Comparison of ENCODE assay signal across 12 mouse cellular contexts in the genomic region with DNA sequence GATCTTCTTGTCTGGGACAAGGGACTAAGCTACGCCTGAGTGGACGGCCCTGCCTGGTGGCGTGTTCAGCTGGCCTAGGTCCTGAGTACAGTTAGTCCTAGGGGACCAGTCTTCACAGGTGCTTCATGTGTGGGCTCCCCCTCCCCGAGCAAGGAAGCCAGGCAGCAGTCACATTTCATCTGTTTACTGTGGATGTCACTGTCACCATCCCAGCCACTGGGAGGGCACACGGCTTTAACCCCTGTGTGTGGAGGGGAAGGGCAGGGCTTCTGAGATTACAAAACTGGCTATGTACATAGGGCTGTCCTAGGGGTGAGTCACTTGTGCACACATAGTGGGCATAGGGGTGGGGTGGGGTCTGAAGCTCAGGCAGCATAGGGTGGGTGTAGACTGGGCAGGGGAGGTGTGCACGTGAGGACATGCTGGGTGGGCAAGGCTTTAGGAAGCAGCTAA. TPM values are rescaled to one million over a fixed set of nuclear protein-coding genes. Genes with fewer than 3 reads are reported as not detected.
A peak's percentile ranks its signal among the peaks of the same experiment; 100 is the strongest.
DNase-seq lines count a peak whose midpoint lies in the region; ATAC-seq and TF ChIP-seq lines count a peak whose summit lies in the region.
"Had no signal": no experiment of that assay in that cellular context is flagged by ENCODE, and none has a peak within 500 bp of the region (broad histone marks: within the 10 kb centered on the region; RNA-seq: fewer than 3 reads in every experiment).

No protein-coding gene starts in this region.

- H3K36me3 ChIP-seq in kidney, embryonic 15.5 days = peaks cover 58% of the 10 kb centered on the region
- peaks cover 52% of the 10 kb centered on the region for H3K36me3 ChIP-seq in liver, embryonic 15.5 days (replicated peaks)

- H3K4me1 ChIP-seq in cerebellum, adult 2 months (ENCODE audit: control insufficient read depth, insufficient read depth, low read length) = peaks cover 71% of the 10 kb centered on the region
- H3K4me1 ChIP-seq in kidney, embryonic 15.5 days = peaks cover 31% of the 10 kb centered on the region
- H3K4me1 ChIP-seq in liver, embryonic 15.5 days (replicated peaks) = peaks cover 29% of the 10 kb centered on the region

- H3K4me2 ChIP-seq in kidney, embryonic 15.5 days = no peak overlapping the region
- no peak overlapping the region for H3K4me2 ChIP-seq in liver, embryonic 15.5 days

- H3K9me3 ChIP-seq in kidney, embryonic 15.5 days (replicated peaks) = no peaks in the 10 kb centered on the region
- no peaks in the 10 kb centered on the region for H3K9me3 ChIP-seq in liver, embryonic 15.5 days (replicated peaks)

- H3K27ac ChIP-seq in cerebellum, adult 2 months (ENCODE audit: insufficient read depth, low read length) = peak overlapping the region; percentile 86
- H3K27ac ChIP-seq in kidney, embryonic 15.5 days = peak overlapping the region; percentile 79
- 0 out of 2 replicates have a peak overlapping the region, but pooled peaks have one; percentile 24 for H3K27ac ChIP-seq in liver, embryonic 15.5 days (replicated peaks)

- TF ChIP-seq POLR2A in cerebellum, adult 2 months (IDR thresholded peaks at IDR 0.05; ENCODE audit: borderline replicate concordance, insufficient read depth, low read length) = no peak

- TF ChIP-seq CTCF in cerebellum, adult 2 months (IDR thresholded peaks at IDR 0.05; ENCODE audit: borderline replicate concordance, insufficient read depth, low read depth, low read length) = no peak

- H3K4me3 ChIP-seq in cerebellum, adult 2 months (replicated peaks; ENCODE audit: insufficient read depth, low read depth, low read length) = no peak overlapping the region
- no peak overlapping the region for H3K4me3 ChIP-seq in kidney, embryonic 15.5 days (replicated peaks)
- no peak overlapping the region for H3K4me3 ChIP-seq in liver, embryonic 15.5 days (replicated peaks)
- H3K4me3 ChIP-seq: erythroblast, embryonic 14.5 days had no signal

- ATAC-seq in kidney, embryonic 15.5 days (replicated peaks; ENCODE audit: low FRiP score) = peak; percentile 57
- peak; percentile 67 for ATAC-seq in liver, embryonic 15.5 days (ENCODE audit: insufficient read depth)

- H3K9ac ChIP-seq in kidney, embryonic 15.5 days = no peak overlapping the region
- no peak overlapping the region for H3K9ac ChIP-seq in liver, embryonic 15.5 days

- WGBS in cerebellum, adult 2 months = 29% methylated on average over 6 of the region's 6 CpGs
- 45% methylated on average over 6 of the region's 6 CpGs for WGBS in kidney, embryonic 15.5 days
- 57% methylated on average over 6 of the region's 6 CpGs for WGBS in liver, embryonic 15.5 days (ENCODE audit: insufficient replicate concordance)

- DNase-seq in cerebellum, adult 2 months = no peak
- DNase-seq in cerebellum, postnatal 10 days = no peak
- DNase-seq in kidney, adult 9 months = no peak
- DNase-seq in A20 (ENCODE audit: low read depth, low spot score) = peak; percentile 80
- DNase-seq in T-cell, adult 2 months (ENCODE audit: low spot score) = no peak
- no peak for DNase-seq in frontal cortex, postnatal 14 days (ENCODE audit: low spot score in 2 of 2)
- DNase-seq: adrenal gland, postnatal 36 days; cerebellum, adult 11 months; heart, postnatal 10 days had no signal

- H3K27me3 ChIP-seq in cerebellum, adult 2 months (ENCODE audit: control insufficient read depth, insufficient read depth, low read length) = no peaks in the 10 kb centered on the region
- H3K27me3 ChIP-seq in kidney, embryonic 15.5 days = no peaks in the 10 kb centered on the region
- H3K27me3 ChIP-seq in liver, embryonic 15.5 days = no peaks in the 10 kb centered on the region

RNA-seq across cellular contexts. Expression of gene Pdk2, which starts 15.0 kb away (rescaled TPM):
- 219 and 247 TPM in 2 replicates for polyA plus RNA-seq in cerebellum, adult 2 months (2012; rRNA removed)
- polyA plus RNA-seq in kidney, embryonic 15.5 days (2015; fragmentation: Nextera tagmentation; extraction: Ambion mirVana) = 49.4 and 56.2 TPM in 2 replicates
- polyA plus RNA-seq in liver, embryonic 15.5 days (2015; fragmentation: Nextera tagmentation; extraction: Ambion mirVana) = 10.2 and 10.8 TPM in 2 replicates

RNA-seq across cellular contexts. Expression of gene Samd14, which starts 16.4 kb away (rescaled TPM):
- 80.7 and 89.4 TPM in 2 replicates for polyA plus RNA-seq in cerebellum, adult 2 months (2012; rRNA removed)
- polyA plus RNA-seq in kidney, embryonic 15.5 days (2015; fragmentation: Nextera tagmentation; extraction: Ambion mirVana) = 16.9 and 21.2 TPM in 2 replicates
- polyA plus RNA-seq in liver, embryonic 15.5 days (2015; fragmentation: Nextera tagmentation; extraction: Ambion mirVana) = 33.9 and 39.2 TPM in 2 replicates

RNA-seq across cellular contexts. Expression of gene Ppp1r9b, which starts 35.3 kb away (rescaled TPM):
- polyA plus RNA-seq in cerebellum, adult 2 months (2012; rRNA removed) = 149 and 153 TPM in 2 replicates
- polyA plus RNA-seq in kidney, embryonic 15.5 days (2015; fragmentation: Nextera tagmentation; extraction: Ambion mirVana) = 10.0 and 10.6 TPM in 2 replicates
- 8.2 and 8.8 TPM in 2 replicates for polyA plus RNA-seq in liver, embryonic 15.5 days (2015; fragmentation: Nextera tagmentation; extraction: Ambion mirVana)

RNA-seq across cellular contexts. Expression of gene Sgca, which starts 50.0 kb away (rescaled TPM):
- polyA plus RNA-seq in cerebellum, adult 2 months (2012; rRNA removed) = 1.9 and 3.9 TPM in 2 replicates
- 1.2 and 1.7 TPM in 2 replicates for polyA plus RNA-seq in kidney, embryonic 15.5 days (2015; fragmentation: Nextera tagmentation; extraction: Ambion mirVana)
- 0.35 and 1.1 TPM in 2 replicates for polyA plus RNA-seq in liver, embryonic 15.5 days (2015; fragmentation: Nextera tagmentation; extraction: Ambion mirVana)
- polyA plus RNA-seq: erythroblast, embryonic 14.5 days had no signal

RNA-seq across cellular contexts. Expression of gene Itga3, which starts 50.5 kb away (rescaled TPM):
- 49.4 and 55.5 TPM in 2 replicates for polyA plus RNA-seq in cerebellum, adult 2 months (2012; rRNA removed)
- 21.0 and 22.9 TPM in 2 replicates for polyA plus RNA-seq in kidney, embryonic 15.5 days (2015; fragmentation: Nextera tagmentation; extraction: Ambion mirVana)
- 2.0 and 2.6 TPM in 2 replicates for polyA plus RNA-seq in liver, embryonic 15.5 days (2015; fragmentation: Nextera tagmentation; extraction: Ambion mirVana)

Comparison
In these comparisons a context has a peak if more than half of its experiments do, and no peak if none do; other contexts are left out.
1. H3K27ac ChIP-seq: peak in every context shown above with its lines; median percentile 86 in cerebellum, adult 2 months; 79 in kidney, embryonic 15.5 days; 24 in liver, embryonic 15.5 days.
2. RNA of gene Ppp1r9b, which starts 35.3 kb away (polyA plus RNA-seq): 149 to 153 TPM in cerebellum, adult 2 months; 10.0 to 10.6 TPM in kidney, embryonic 15.5 days and 8.2 to 8.8 TPM in liver, embryonic 15.5 days; every median in the first group is over 10 times any median in the second.